In the genomic region with DNA sequence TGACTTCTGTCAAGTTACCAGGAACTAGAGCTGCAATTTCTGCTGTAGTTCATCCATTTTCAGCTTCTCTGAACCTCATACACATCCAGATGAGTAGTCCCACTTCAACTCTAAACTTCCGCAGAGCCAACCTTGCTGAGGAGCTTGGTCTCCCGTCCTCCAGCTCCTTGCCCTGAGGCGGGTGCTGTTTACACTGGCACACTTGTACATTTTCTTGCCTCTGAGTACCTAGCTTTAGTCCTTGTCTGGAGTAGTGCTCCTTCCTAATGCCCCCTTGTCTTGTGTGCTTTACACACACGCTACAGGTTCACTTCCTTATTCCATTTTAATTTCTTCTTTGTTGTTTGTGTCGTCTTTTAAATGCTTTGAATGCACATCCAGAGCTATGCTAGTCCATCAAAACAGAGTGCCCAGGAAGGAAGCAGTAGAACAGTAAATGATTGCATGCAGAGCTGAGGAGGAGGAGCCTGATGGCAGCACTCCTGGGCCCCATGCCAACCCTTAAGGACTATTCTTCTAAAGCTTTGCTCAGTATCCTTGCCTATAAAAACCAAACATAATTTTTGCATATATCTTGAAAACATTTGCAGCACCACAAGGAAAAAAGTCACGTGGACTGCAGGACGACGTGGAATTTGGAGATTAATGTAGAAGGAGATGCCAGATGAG, we compare ENCODE assay signal across 21 mouse cellular contexts. TPM values are rescaled to one million over a fixed set of nuclear protein-coding genes. Genes with fewer than 3 reads are reported as not detected.
DNase-seq lines count a peak whose midpoint lies in the region; ATAC-seq and TF ChIP-seq lines count a peak whose summit lies in the region.
"Had no signal": no experiment of that assay in that cellular context is flagged by ENCODE, and none has a peak within 500 bp of the region (broad histone marks: within the 10 kb centered on the region; RNA-seq: fewer than 3 reads in every experiment).

No protein-coding gene starts in this region.

- peaks cover 29% of the 10 kb centered on the region for H3K36me3 ChIP-seq in forebrain, embryonic 14.5 days (ENCODE audit: control insufficient read depth, insufficient read depth, low read length)
- peaks cover 12% of the 10 kb centered on the region; the same call in 1 of the 2 replicates for H3K36me3 ChIP-seq in forebrain, embryonic 11.5 days (ENCODE audit: control insufficient read depth, insufficient read depth, low read length)
- peaks cover 59% of the 10 kb centered on the region for H3K36me3 ChIP-seq in kidney, embryonic 15.5 days
- peaks cover 31% of the 10 kb centered on the region for H3K36me3 ChIP-seq in lung, embryonic 14.5 days (ENCODE audit: insufficient read depth)

- no peaks in the 10 kb centered on the region for H3K9me3 ChIP-seq in forebrain, embryonic 14.5 days (replicated peaks; ENCODE audit: control insufficient read depth, low read length)
- H3K9me3 ChIP-seq in forebrain, embryonic 11.5 days (ENCODE audit: control insufficient read depth, low read length), result no peaks in the 10 kb centered on the region
- H3K9me3 ChIP-seq in kidney, embryonic 15.5 days (replicated peaks), result peaks cover 2% of the 10 kb centered on the region; the same call in 1 of the 2 replicates
- no peaks in the 10 kb centered on the region; the same call in 1 of the 2 replicates for H3K9me3 ChIP-seq in lung, embryonic 14.5 days (ENCODE audit: low read depth, low read length)
- H3K9me3 ChIP-seq: forebrain, embryonic 15.5 days; hindbrain, embryonic 15.5 days; limb, embryonic 13.5 days; midbrain, embryonic 13.5 days had no signal

- no peaks in the 10 kb centered on the region for H3K27me3 ChIP-seq in forebrain, embryonic 14.5 days (replicated peaks; ENCODE audit: control insufficient read depth, insufficient read depth, low read length)
- H3K27me3 ChIP-seq in forebrain, embryonic 11.5 days (ENCODE audit: control insufficient read depth, insufficient read depth, low read length), result no peaks in the 10 kb centered on the region
- no peaks in the 10 kb centered on the region for H3K27me3 ChIP-seq in kidney, embryonic 15.5 days
- no peaks in the 10 kb centered on the region for H3K27me3 ChIP-seq in lung, embryonic 14.5 days (ENCODE audit: insufficient read depth, low read length)
- H3K27me3 ChIP-seq: CH12.LX; forebrain, embryonic 15.5 days; hindbrain, embryonic 15.5 days; midbrain, embryonic 13.5 days had no signal

- H3K4me3 ChIP-seq in forebrain, embryonic 14.5 days (ENCODE audit: low read depth, low read length), result no peak overlapping the region
- H3K4me3 ChIP-seq in forebrain, embryonic 11.5 days (ENCODE audit: low read depth, low read length), result no peak overlapping the region
- no peak overlapping the region for H3K4me3 ChIP-seq in kidney, embryonic 15.5 days (replicated peaks)
- no peak overlapping the region for H3K4me3 ChIP-seq in lung, embryonic 14.5 days (ENCODE audit: low read depth, low read length)
- H3K4me3 ChIP-seq: forebrain, embryonic 15.5 days; hindbrain, embryonic 10.5 days; hindbrain, embryonic 15.5 days; limb, embryonic 13.5 days; midbrain, embryonic 13.5 days had no signal

- WGBS in forebrain, embryonic 14.5 days, result 84% methylated on average over 8 of the region's 8 CpGs
- WGBS in forebrain, embryonic 11.5 days, result 89% methylated on average over 8 of the region's 8 CpGs
- 91% methylated on average over 8 of the region's 8 CpGs for WGBS in kidney, embryonic 15.5 days
- 83% methylated on average over 8 of the region's 8 CpGs for WGBS in lung, embryonic 14.5 days

- no peaks in the 10 kb centered on the region for H3K4me1 ChIP-seq in forebrain, embryonic 14.5 days (ENCODE audit: control insufficient read depth, insufficient read depth, low read length)
- H3K4me1 ChIP-seq in forebrain, embryonic 11.5 days (replicated peaks; ENCODE audit: control insufficient read depth, insufficient read depth, low read length), result no peaks in the 10 kb centered on the region
- H3K4me1 ChIP-seq in kidney, embryonic 15.5 days, result no peaks in the 10 kb centered on the region
- H3K4me1 ChIP-seq in lung, embryonic 14.5 days (ENCODE audit: insufficient read depth), result no peaks in the 10 kb centered on the region
- H3K4me1 ChIP-seq: forebrain, embryonic 15.5 days; hindbrain, embryonic 10.5 days; hindbrain, embryonic 15.5 days; limb, embryonic 13.5 days; midbrain, embryonic 13.5 days had no signal

- TF ChIP-seq CTCF in lung, embryonic 14.5 days (IDR thresholded peaks at IDR 0.05; ENCODE audit: low read depth), result no peak

- no peak overlapping the region for H3K4me2 ChIP-seq in forebrain, embryonic 14.5 days (ENCODE audit: low read length)
- H3K4me2 ChIP-seq in forebrain, embryonic 11.5 days (ENCODE audit: low read depth, low read length, severe bottlenecking), result no peak overlapping the region
- no peak overlapping the region for H3K4me2 ChIP-seq in kidney, embryonic 15.5 days
- H3K4me2 ChIP-seq in lung, embryonic 14.5 days, result no peak overlapping the region
- H3K4me2 ChIP-seq: forebrain, embryonic 15.5 days; hindbrain, embryonic 15.5 days; limb, embryonic 13.5 days; liver, embryonic 11.5 days; midbrain, embryonic 13.5 days had no signal

- H3K27ac ChIP-seq in forebrain, embryonic 14.5 days (ENCODE audit: low read depth, low read length), result no peak overlapping the region
- H3K27ac ChIP-seq in forebrain, embryonic 11.5 days (ENCODE audit: low read depth, low read length), result no peak overlapping the region
- H3K27ac ChIP-seq in kidney, embryonic 15.5 days, result no peak overlapping the region
- no peak overlapping the region for H3K27ac ChIP-seq in lung, embryonic 14.5 days (ENCODE audit: low read depth)
- H3K27ac ChIP-seq: forebrain, embryonic 15.5 days; hindbrain, embryonic 10.5 days; hindbrain, embryonic 15.5 days; limb, embryonic 13.5 days; midbrain, embryonic 13.5 days had no signal

- no peak for ATAC-seq in forebrain, embryonic 14.5 days
- ATAC-seq in forebrain, embryonic 11.5 days (replicated peaks; ENCODE audit: low FRiP score), result no peak
- no peak for ATAC-seq in kidney, embryonic 15.5 days (replicated peaks; ENCODE audit: low FRiP score)
- ATAC-seq in lung, embryonic 14.5 days (ENCODE audit: insufficient read depth), result no peak
- ATAC-seq: forebrain, embryonic 15.5 days; inflammation-experienced regulatory T-cells, adult 6 months; midbrain, embryonic 13.5 days had no signal

- no peak overlapping the region for H3K9ac ChIP-seq in forebrain, embryonic 14.5 days (ENCODE audit: low read length)
- no peak overlapping the region for H3K9ac ChIP-seq in forebrain, embryonic 11.5 days (ENCODE audit: low read length)
- no peak overlapping the region for H3K9ac ChIP-seq in kidney, embryonic 15.5 days
- no peak overlapping the region for H3K9ac ChIP-seq in lung, embryonic 14.5 days
- H3K9ac ChIP-seq: forebrain, embryonic 15.5 days; hindbrain, embryonic 15.5 days; limb, embryonic 13.5 days; midbrain, embryonic 13.5 days had no signal

- DNase-seq in forebrain, embryonic 14.5 days (ENCODE audit: low spot score), result peak; percentile 17
- DNase-seq in forebrain, embryonic 11.5 days (ENCODE audit: low spot score), result no peak
- DNase-seq in kidney, postnatal 14 days, result peak; percentile 25
- peak; percentile 65 for DNase-seq in lung, embryonic 14.5 days
- DNase-seq in lung, postnatal 14 days, result peak; percentile 51
- DNase-seq in heart, adult 18-20 months, result no peak
- no peak for DNase-seq in MN1 (ENCODE audit: low spot score)
- DNase-seq: adrenal gland, adult 8-10 months; cerebellum, adult 9-10 months; cerebellum, postnatal 36 days; heart, postnatal 14 days; kidney, adult 11 months had no signal

RNA-seq across cellular contexts. Expression of gene 2610301B20Rik, which starts 9.6 kb away (rescaled TPM):
- polyA plus RNA-seq in forebrain, embryonic 14.5 days (2014; fragmentation: Nextera tagmentation; extraction: Ambion mirVana), result 51.9 and 55.7 TPM in 2 replicates
- polyA plus RNA-seq in forebrain, embryonic 11.5 days (2014; fragmentation: Nextera tagmentation; extraction: Ambion mirVana), result 47.9 and 48.2 TPM in 2 replicates
- polyA plus RNA-seq in kidney, embryonic 15.5 days (2015; fragmentation: Nextera tagmentation; extraction: Ambion mirVana), result 26.4 and 27.9 TPM in 2 replicates
- polyA plus RNA-seq in lung, embryonic 14.5 days (2014; fragmentation: Nextera tagmentation; extraction: Ambion mirVana), result 27.9 and 29.3 TPM in 2 replicates
- 1 to 10 TPM; 6.6 to 7.0 TPM for total RNA-seq in heart, adult 18-20 months (2021)

Comparison
In these comparisons a context has a peak if more than half of its experiments do, and no peak if none do; other contexts are left out.
1. DNase-seq: peak in forebrain, embryonic 14.5 days (single experiment), kidney, postnatal 14 days (single experiment), lung, embryonic 14.5 days (single experiment) and lung, postnatal 14 days (single experiment); none in forebrain, embryonic 11.5 days (single experiment), heart, adult 18-20 months (0 of 2) and MN1 (single experiment).